Mouse (Mus musculus): ENCODE measurements around the gene Cks2. TPM values are rescaled to one million over a fixed set of nuclear protein-coding genes. Genes with fewer than 3 reads are reported as not detected.

Gene Cks2
- total RNA-seq (2015) (499 and 603 TPM in 2 replicates), total RNA-seq (2017) (233 and 253 TPM in 2 replicates)

DNA sequence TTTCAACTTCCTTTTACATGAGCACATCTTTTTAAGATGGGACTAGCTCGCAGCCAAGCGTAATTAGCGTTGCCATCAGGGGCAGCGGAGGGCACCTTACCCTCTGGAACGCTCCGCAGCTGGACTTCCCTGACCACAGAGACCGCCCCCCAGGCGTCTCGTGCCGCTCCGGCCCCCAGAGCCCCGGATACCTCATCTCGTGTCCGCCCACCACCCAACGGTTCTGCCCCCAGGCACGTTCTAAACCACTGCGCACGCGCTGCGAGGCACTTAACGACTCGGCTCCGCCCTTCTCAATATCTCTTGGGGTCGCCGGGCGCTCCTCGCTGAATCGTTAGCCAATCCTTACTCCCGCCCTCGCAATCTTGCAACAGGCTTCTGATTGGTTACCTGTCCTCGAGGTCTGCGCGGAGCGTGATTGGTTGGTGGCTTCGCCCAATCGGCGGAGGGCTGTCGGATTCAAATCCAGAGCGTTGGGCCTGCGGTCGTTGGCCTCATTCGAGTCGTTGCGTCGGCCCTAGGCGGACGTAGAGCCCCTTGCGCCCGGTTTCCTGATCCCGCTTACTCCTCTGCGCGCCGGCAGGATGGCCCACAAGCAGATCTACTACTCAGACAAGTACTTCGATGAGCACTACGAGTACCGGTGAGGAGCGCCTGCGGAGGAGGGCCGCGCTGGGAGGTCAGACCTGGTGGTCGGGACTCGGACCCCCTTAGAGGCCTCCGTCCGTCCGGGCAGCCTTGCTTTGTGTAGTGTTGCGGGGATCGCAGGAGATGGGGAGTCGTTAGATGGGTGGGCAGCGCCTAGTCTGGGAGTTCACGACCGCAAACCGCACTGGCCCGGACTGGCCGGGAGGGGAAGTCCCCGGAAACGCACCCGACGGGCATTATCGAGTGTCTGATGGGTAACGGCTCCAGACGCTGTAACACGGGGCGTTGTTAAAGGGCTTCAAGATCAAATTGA lies at the start of gene Cks2:
Gene Cks2 (plus strand): TSS at position 404 of the 961 bp plus-strand sequence.
- peak; percentile 82 for ATAC-seq (replicated peaks; ENCODE audit: poor library complexity)

- no peak for ATAC-seq (replicated peaks; ENCODE audit: poor library complexity)
These were observed 49.6 kb upstream of the Cks2 start for GRCm38 (mm10) chr13:51595404-51595803.

DNA sequence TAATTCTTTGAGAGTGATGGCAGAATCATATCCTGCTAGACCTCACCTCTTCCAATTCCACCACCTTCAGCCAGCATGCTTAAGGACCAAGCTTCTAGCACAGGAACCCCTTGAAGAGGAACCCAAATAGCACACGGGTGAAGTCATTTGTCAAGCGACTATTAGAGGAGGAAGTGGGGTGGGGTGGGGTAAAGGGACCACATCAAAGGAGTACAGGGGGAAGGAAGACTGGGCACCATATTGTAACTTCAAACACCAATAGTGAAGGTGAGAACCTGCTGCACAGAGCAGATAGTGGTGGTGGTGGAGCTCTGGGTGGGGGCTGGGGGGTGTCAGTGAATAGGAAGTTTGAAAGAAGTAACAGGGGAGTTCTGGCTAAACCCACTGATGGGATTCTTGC lies 47.0 kb upstream of the Cks2 start:
- ATAC-seq (replicated peaks; ENCODE audit: poor library complexity): no peak

DNA sequence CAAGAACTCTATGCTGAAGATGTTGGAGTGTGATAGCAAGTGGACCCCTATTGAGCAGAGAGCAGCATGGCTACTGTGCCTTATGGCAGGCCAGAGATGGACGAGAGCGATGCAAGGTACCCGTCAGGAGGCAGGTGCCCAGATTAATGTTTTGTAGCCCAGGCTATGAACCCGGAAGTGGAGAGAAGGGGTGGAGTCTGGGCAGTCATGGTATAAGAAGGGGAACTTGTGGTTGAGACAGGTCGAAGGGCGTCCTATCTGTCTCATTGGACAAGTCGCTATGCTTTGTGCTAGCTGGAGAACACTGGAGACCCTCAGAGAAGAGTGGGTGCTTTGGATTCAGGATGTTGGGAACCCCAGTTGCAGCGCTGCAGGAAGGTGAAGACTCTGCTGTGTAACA lies 44.9 kb upstream of the Cks2 start:
- peak; percentile 42 for ATAC-seq (replicated peaks; ENCODE audit: poor library complexity)

- ATAC-seq (replicated peaks; ENCODE audit: poor library complexity): no peak
These were observed 42.3 kb upstream of the Cks2 start for GRCm38 (mm10) chr13:51602764-51603163.

- no peak for ATAC-seq (replicated peaks; ENCODE audit: poor library complexity)
These were observed 41.7 kb upstream of the Cks2 start for GRCm38 (mm10) chr13:51603221-51603893.

DNA sequence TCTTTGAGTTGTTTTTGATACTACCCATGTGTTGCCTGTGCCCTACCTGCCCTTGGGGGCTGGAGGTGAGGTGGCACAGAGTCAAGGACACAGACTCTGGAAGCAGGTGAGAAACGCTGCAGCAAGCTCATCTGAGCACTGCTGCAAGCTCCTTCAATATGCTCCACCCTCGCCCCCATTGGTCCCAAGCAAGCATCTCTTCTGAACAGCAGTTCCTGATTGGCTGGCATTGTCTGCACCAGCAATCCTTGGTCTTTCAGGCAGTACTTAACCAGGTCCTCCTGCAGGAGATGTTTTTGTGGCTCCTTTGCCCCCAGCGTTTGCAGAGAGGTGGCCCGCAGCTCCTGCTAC lies 41.2 kb upstream of the Cks2 start:
- no peak for ATAC-seq (replicated peaks; ENCODE audit: poor library complexity)

GRCm38 (mm10) chr13:51609231-51609630 lies 35.8 kb upstream of the Cks2 start:
- ATAC-seq (replicated peaks; ENCODE audit: poor library complexity): no peak

GRCm38 (mm10) chr13:51611060-51611459 lies 34.0 kb upstream of the Cks2 start:
- ATAC-seq (replicated peaks; ENCODE audit: poor library complexity): no peak

DNA sequence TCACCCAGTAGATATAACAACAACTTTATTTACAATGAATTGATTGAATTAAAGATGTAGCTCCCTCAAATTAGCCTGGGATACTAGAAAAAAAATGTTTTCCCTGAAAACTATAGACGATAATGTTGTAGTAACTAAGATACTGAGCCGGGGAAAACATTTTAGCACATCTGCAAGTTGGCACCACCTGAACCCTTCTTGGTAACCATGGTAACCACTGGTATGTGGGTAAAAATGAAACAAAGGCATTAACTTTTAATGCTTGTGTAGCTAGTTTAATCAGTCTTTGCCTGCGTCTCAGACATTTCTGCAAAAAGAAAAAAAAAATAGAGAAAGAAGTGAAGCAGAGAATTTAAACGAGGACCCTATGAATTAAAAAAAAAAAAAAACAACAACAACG lies 33.5 kb upstream of the Cks2 start:
- ATAC-seq (replicated peaks; ENCODE audit: poor library complexity): no peak

DNA sequence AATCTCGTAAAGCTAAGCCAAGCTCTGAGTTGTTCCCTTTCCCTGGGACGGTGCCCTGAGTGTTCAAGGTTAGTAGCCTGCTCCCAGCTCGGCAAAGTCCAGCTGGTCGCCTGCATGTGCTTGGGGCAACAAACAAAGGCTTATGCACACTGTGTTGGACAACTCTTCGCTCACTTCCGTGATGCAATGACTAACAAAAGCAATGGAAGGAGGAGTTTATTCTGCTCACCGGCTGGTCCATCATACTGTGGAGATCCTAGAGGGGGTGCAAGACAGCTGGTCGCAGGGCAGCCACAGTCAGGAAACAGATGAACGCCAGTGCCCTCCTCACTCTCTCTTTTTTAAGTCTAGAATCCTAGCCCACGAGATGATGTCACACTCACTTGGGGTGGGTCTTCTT lies 29.2 kb upstream of the Cks2 start:
- peak; percentile 34; the same call in 1 of the 2 replicates for ATAC-seq (replicated peaks; ENCODE audit: poor library complexity)

- peak; percentile 14; the same call in 1 of the 2 replicates for ATAC-seq (replicated peaks; ENCODE audit: poor library complexity)
These were observed 28.5 kb upstream of the Cks2 start for GRCm38 (mm10) chr13:51616417-51617044.

GRCm38 (mm10) chr13:51617306-51617705 lies 27.7 kb upstream of the Cks2 start:
- no peak for ATAC-seq (replicated peaks; ENCODE audit: poor library complexity)

GRCm38 (mm10) chr13:51617861-51618260 lies 27.2 kb upstream of the Cks2 start:
- ATAC-seq (replicated peaks; ENCODE audit: poor library complexity): peak; percentile 66

DNA sequence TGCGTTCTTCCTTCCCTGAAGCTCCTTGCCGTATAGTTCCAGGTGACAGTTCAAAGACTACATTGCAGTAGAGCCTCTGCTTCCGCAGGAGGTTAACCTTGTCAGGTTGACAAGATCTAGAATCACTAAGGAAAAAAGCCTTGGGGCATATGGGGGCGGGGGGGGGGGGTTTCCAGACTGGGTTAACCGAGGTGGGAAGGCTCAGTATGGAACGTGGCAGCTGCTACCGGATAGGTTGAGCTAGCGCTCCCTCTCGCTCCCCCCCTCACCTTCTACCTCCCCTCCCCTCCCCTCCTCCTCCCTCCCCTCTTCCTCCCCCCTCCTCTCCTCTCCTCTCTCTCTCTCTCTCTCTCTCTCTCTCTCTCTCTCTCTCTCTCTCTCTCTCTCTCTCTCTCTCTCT lies 26.4 kb upstream of the Cks2 start:
- no peak for ATAC-seq (replicated peaks; ENCODE audit: poor library complexity)

DNA sequence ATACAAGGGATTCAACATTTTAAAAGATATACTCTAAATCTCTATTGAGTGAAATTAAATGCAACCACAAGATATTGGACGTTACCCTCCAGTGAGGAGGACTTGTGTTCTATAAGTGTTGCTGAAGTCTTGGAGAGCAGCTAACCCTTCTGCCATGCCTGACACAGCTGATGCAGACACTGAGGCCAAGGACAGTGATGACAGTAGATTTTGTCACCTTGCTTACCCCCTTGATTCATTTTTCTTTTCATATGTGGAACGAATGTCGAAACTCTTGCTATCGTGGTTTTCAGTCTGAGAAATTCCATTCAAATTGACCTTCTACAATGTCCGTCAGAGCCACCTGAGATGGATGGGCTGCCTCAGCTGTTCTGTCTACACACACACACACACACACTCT lies 22.4 kb upstream of the Cks2 start:
- ATAC-seq (replicated peaks; ENCODE audit: poor library complexity): no peak

DNA sequence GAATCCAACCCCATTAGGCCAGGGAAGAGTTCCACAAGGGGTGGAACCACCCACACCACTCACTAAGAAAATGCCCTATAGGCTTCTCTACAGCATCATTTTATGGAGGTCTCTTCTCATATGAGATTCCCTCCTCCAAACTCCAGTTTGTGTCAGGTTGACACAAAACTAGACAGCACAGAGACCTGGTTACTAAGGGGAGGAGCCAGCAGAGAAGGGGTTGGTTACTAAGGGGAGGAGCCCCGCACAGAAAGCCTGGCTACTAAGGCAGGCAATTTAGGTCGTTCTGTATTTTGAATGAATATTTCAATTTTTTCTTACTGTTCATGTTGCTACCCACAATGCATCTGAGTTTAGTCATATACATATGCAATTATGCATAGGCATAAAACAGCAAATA lies 21.4 kb upstream of the Cks2 start:
- ATAC-seq (replicated peaks; ENCODE audit: poor library complexity): no peak

DNA sequence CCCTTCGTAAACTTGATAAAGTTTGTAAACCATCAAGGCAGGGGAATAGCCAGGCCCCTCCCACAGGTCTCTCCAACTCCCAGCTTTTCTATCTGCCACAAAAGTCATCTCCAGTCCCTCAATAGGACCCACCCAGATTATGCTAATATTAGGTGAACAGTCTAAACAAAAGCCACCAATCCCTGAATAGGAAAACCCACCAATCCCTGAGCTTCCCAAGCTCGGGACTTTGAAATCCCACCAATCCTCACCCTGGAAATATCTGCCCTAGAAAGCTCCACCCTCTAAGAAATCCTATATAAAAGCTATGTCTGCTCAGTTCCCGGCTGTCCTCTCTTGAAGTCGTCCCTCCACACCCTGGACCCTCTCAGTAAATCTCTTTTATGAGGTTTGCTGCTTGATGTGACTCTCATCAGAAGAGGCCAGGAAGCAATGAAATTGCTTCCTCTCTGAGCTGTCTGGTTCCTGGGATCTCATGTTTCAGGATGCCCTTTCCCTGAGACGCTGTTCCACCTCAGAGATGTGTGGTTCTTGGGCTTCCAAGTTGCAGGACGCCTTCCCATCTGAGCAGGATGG lies 16.7 kb upstream of the Cks2 start:
- ATAC-seq (replicated peaks; ENCODE audit: poor library complexity): no peak

- no peak for ATAC-seq (replicated peaks; ENCODE audit: poor library complexity)
These were observed 13.6 kb upstream of the Cks2 start for GRCm38 (mm10) chr13:51631354-51631992.

- no peak for ATAC-seq (replicated peaks; ENCODE audit: poor library complexity)
These were observed 12.3 kb upstream of the Cks2 start for GRCm38 (mm10) chr13:51632560-51633218.

Measured in megakaryocyte progenitor cell, adult 5-6 weeks (primary cell).